In genomic region chr9:48238153-48238755, GRCm38 (mm10) we compare ENCODE assay signal across 9 mouse cellular contexts.
DNase-seq lines count a peak whose midpoint lies in the region; ATAC-seq and TF ChIP-seq lines count a peak whose summit lies in the region.
"Had no signal": no experiment of that assay in that cellular context is flagged by ENCODE, and none has a peak within 500 bp of the region (broad histone marks: within the 10 kb centered on the region; RNA-seq: fewer than 3 reads in every experiment).

No protein-coding gene starts in this region.

- H3K4me2 ChIP-seq in limb, embryonic 11.5 days (ENCODE audit: low read depth, severe bottlenecking), result no peak overlapping the region

- no peaks in the 10 kb centered on the region for H3K9me3 ChIP-seq in limb, embryonic 11.5 days (ENCODE audit: control insufficient read depth, low read length)
- no peaks in the 10 kb centered on the region for H3K9me3 ChIP-seq in limb, embryonic 10.5 days (replicated peaks)

- H3K4me3 ChIP-seq in cerebellum, adult 2 months (replicated peaks; ENCODE audit: insufficient read depth, low read depth, low read length), result no peak overlapping the region
- no peak overlapping the region for H3K4me3 ChIP-seq in limb, embryonic 11.5 days (ENCODE audit: low read depth, low read length)
- H3K4me3 ChIP-seq in limb, embryonic 10.5 days, result no peak overlapping the region
- H3K4me3 ChIP-seq in spleen, adult 2 months (ENCODE audit: extremely low read depth, insufficient read depth, insufficient read length), result no peak overlapping the region
- H3K4me3 ChIP-seq: megakaryocyte, embryonic 14.5 days had no signal

- intact Hi-C loops in heart, postnatal 14 days (cut with DNase I), result no loop called here
- intact Hi-C loops in left cerebral cortex, postnatal 14 days (cut with DNase I), result no loop called here

- no peaks in the 10 kb centered on the region for H3K36me3 ChIP-seq in limb, embryonic 11.5 days (ENCODE audit: control insufficient read depth, insufficient read depth, low read length)
- no peaks in the 10 kb centered on the region for H3K36me3 ChIP-seq in limb, embryonic 10.5 days
- H3K36me3 ChIP-seq in spleen, adult 2 months (ENCODE audit: control insufficient read depth, insufficient read depth, low read length), result no peaks in the 10 kb centered on the region

- 86% methylated on average over 9 of the region's 9 CpGs for WGBS in cerebellum, adult 2 months
- WGBS in limb, embryonic 11.5 days, result 82% methylated on average over 9 of the region's 9 CpGs
- 79% methylated on average over 9 of the region's 9 CpGs for WGBS in limb, embryonic 10.5 days
- WGBS in spleen, adult 2 months, result 70% methylated on average over 9 of the region's 9 CpGs

- H3K27ac ChIP-seq in cerebellum, adult 2 months (ENCODE audit: insufficient read depth, low read length), result no peak overlapping the region
- H3K27ac ChIP-seq in limb, embryonic 11.5 days (replicated peaks; ENCODE audit: low read depth, low read length), result no peak overlapping the region
- no peak overlapping the region for H3K27ac ChIP-seq in limb, embryonic 10.5 days
- no peak overlapping the region for H3K27ac ChIP-seq in spleen, adult 2 months (ENCODE audit: insufficient read depth, low read length)

- DNase-seq in cerebellum, adult 2 months, result no peak
- DNase-seq in cerebellum, adult 11-12 months, result no peak
- DNase-seq in limb, embryonic 11.5 days (ENCODE audit: low spot score), result peak; percentile 52
- no peak for DNase-seq in limb, embryonic 10.5 days (ENCODE audit: low spot score)
- DNase-seq in adrenal gland, postnatal 25 days, result peak; percentile 50
- peak; percentile 28 to 49 for DNase-seq in heart, postnatal 14 days
- peak in 1 of 2 experiments; percentile 27 for DNase-seq in spleen, adult 2 months (ENCODE audit: low read depth in 1 of 2, low spot score in 2 of 2)
- DNase-seq in left cerebral cortex, postnatal 14 days (ENCODE audit: low spot score in 2 of 2), result no peak

- peak; percentile 59 for TF ChIP-seq CTCF in cerebellum, adult 2 months (IDR thresholded peaks at IDR 0.05; ENCODE audit: borderline replicate concordance, insufficient read depth, low read depth, low read length)
- TF ChIP-seq CTCF in spleen, adult 2 months (IDR thresholded peaks at IDR 0.05; ENCODE audit: extremely low read depth, insufficient read depth, insufficient read length, insufficient replicate concordance), result peak; percentile 60; the same call in 1 of the 2 replicates

- no peak overlapping the region for H3K9ac ChIP-seq in limb, embryonic 11.5 days (ENCODE audit: low read length)

- no peaks in the 10 kb centered on the region for H3K4me1 ChIP-seq in cerebellum, adult 2 months (ENCODE audit: control insufficient read depth, insufficient read depth, low read length)
- no peaks in the 10 kb centered on the region for H3K4me1 ChIP-seq in limb, embryonic 11.5 days (ENCODE audit: control insufficient read depth, insufficient read depth, low read length)
- H3K4me1 ChIP-seq in limb, embryonic 10.5 days, result peaks cover 8% of the 10 kb centered on the region
- H3K4me1 ChIP-seq in spleen, adult 2 months (ENCODE audit: control insufficient read depth, insufficient read depth, insufficient read length), result no peaks in the 10 kb centered on the region
- H3K4me1 ChIP-seq: megakaryocyte, embryonic 14.5 days had no signal

- ATAC-seq in limb, embryonic 11.5 days (ENCODE audit: insufficient number of reproducible peaks, low FRiP score, low TSS enrichment, low read depth), result no peak

- no peak for TF ChIP-seq POLR2A in cerebellum, adult 2 months (IDR thresholded peaks at IDR 0.05; ENCODE audit: borderline replicate concordance, insufficient read depth, low read length)
- no peak for TF ChIP-seq POLR2A in spleen, adult 2 months (IDR thresholded peaks at IDR 0.05; ENCODE audit: low read depth, low read length)

- no peaks in the 10 kb centered on the region for H3K27me3 ChIP-seq in cerebellum, adult 2 months (ENCODE audit: control insufficient read depth, insufficient read depth, low read length)
- no peaks in the 10 kb centered on the region for H3K27me3 ChIP-seq in limb, embryonic 11.5 days (ENCODE audit: control insufficient read depth, insufficient read depth, low read length)
- no peaks in the 10 kb centered on the region for H3K27me3 ChIP-seq in limb, embryonic 10.5 days (ENCODE audit: low read depth, poor library complexity, severe bottlenecking)
- H3K27me3 ChIP-seq in spleen, adult 2 months (ENCODE audit: control insufficient read depth, insufficient read depth, low read length), result no peaks in the 10 kb centered on the region

Comparison
In these comparisons a context has a peak if more than half of its experiments do, and no peak if none do; other contexts are left out.
1. DNase-seq: peak in limb, embryonic 11.5 days (single experiment), adrenal gland, postnatal 25 days (single experiment) and heart, postnatal 14 days (2 of 2); none in cerebellum, adult 2 months (0 of 2), cerebellum, adult 11-12 months (single experiment), limb, embryonic 10.5 days (single experiment) and left cerebral cortex, postnatal 14 days (0 of 2).